In genomic region chr11:72325701-72326100, GRCm38 (mm10) we compare ENCODE assay signal across 23 mouse cellular contexts. TPM values are rescaled to one million over a fixed set of nuclear protein-coding genes. Genes with fewer than 3 reads are reported as not detected.
"Had no signal": no experiment of that assay in that cellular context is flagged by ENCODE, and none has a peak within 500 bp of the region (broad histone marks: within the 10 kb centered on the region; RNA-seq: fewer than 3 reads in every experiment).

No protein-coding gene starts in this region.

- H3K4me3 ChIP-seq: limb, embryonic 15.5 days; liver, embryonic 12.5 days; megakaryocyte, embryonic 14.5 days; midbrain, embryonic 15.5 days; neural tube, embryonic 12.5 days had no signal

- H3K27ac ChIP-seq: kidney, postnatal 0 days; limb, embryonic 15.5 days; liver, embryonic 12.5 days; midbrain, embryonic 15.5 days; neural tube, embryonic 12.5 days had no signal

- H3K4me1 ChIP-seq: limb, embryonic 15.5 days; liver, embryonic 12.5 days; megakaryocyte, embryonic 14.5 days; midbrain, embryonic 15.5 days; neural tube, embryonic 12.5 days had no signal

- H3K9ac ChIP-seq: limb, embryonic 15.5 days; liver, embryonic 12.5 days; lung, embryonic 14.5 days; midbrain, embryonic 15.5 days; neural tube, embryonic 12.5 days had no signal

- H3K27me3 ChIP-seq: limb, embryonic 15.5 days; midbrain, embryonic 15.5 days; neural tube, embryonic 12.5 days had no signal

- H3K4me2 ChIP-seq: limb, embryonic 15.5 days; liver, embryonic 12.5 days; lung, embryonic 14.5 days; midbrain, embryonic 11.5 days; midbrain, embryonic 15.5 days; neural tube, embryonic 12.5 days had no signal

- DNase-seq: kidney, postnatal 36 days; layer of hippocampus, adult 9-11 months; layer of hippocampus, postnatal 36 days; lung, embryonic 14.5 days; lung, postnatal 10 days; lung, postnatal 4 days; thymus, adult 18-20 months; thymus, postnatal 25 days had no signal

- H3K9me3 ChIP-seq: limb, embryonic 15.5 days; liver, embryonic 12.5 days; midbrain, embryonic 15.5 days; neural tube, embryonic 12.5 days had no signal

- H3K36me3 ChIP-seq: limb, embryonic 15.5 days; liver, embryonic 12.5 days; midbrain, embryonic 15.5 days; neural tube, embryonic 12.5 days had no signal

RNA-seq across cellular contexts. Expression of gene Fbxo39, which starts 11.5 kb away (rescaled TPM):
- total RNA-seq: layer of hippocampus, adult 18-20 months; layer of hippocampus, postnatal 36 days; left cerebral cortex, adult 8-10 months; left cerebral cortex, postnatal 25 days had no signal
- polyA plus RNA-seq: kidney, postnatal 0 days; limb, embryonic 11.5 days; limb, embryonic 15.5 days; liver, embryonic 12.5 days; liver, embryonic 16.5 days; lung, embryonic 14.5 days; midbrain, embryonic 11.5 days; midbrain, embryonic 15.5 days; neural tube, embryonic 12.5 days; stomach, embryonic 14.5 days had no signal

RNA-seq across cellular contexts. Expression of gene Tekt1, which starts 36.5 kb away (rescaled TPM):
- total RNA-seq: monocyte, adult 5-6 weeks; neutrophil, adult 5-6 weeks had no signal
- polyA plus RNA-seq: liver, embryonic 16.5 days had no signal

RNA-seq across cellular contexts. Expression of gene Slc13a5, which starts 58.7 kb away (rescaled TPM):
- total RNA-seq: monocyte, adult 5-6 weeks had no signal
- polyA plus RNA-seq: limb, embryonic 11.5 days; liver, embryonic 12.5 days; liver, embryonic 16.5 days; lung, embryonic 14.5 days had no signal
